Mouse (Mus musculus) Muller cell, postnatal 12 days (primary cell): ENCODE results near the gene Flrt1.
A peak's percentile ranks its signal among the peaks of the same experiment; 100 is the strongest.
"Not testable (repeated sequence)": the region's sequence is repeated elsewhere in the genome, so short reads cannot be mapped to it uniquely, and the experiment has no call there.

Experiments used
- DNase-seq: peaks from one replicate; pipeline ENCODE4 v3.0.0-alpha.2; 2015; ENCODE audit errors: inconsistent ontology term

Flrt1 gene

GRCm38 (mm10) chr19:7068661-7069531, 36.6 kb downstream of the Flrt1 start:
- DNase-seq: peak; percentile 49

- DNase-seq: peak; percentile 74
Measured at GRCm38 (mm10) chr19:7068136-7068535, 37.4 kb downstream of the Flrt1 start.

GRCm38 (mm10) chr19:7067344-7068050, 38.0 kb downstream of the Flrt1 start:
- DNase-seq: no peak

- DNase-seq: no peak
Measured at GRCm38 (mm10) chr19:7066828-7067342, 38.6 kb downstream of the Flrt1 start.

GRCm38 (mm10) chr19:7066034-7066827, 39.3 kb downstream of the Flrt1 start:
- peak; percentile 67 for DNase-seq

GRCm38 (mm10) chr19:7064571-7064970, 41.0 kb downstream of the Flrt1 start:
- peak; percentile 68 for DNase-seq

GRCm38 (mm10) chr19:7062916-7063315, 42.6 kb downstream of the Flrt1 start:
- DNase-seq: no peak

- no peak for DNase-seq
Measured at GRCm38 (mm10) chr19:7062110-7062509, 43.4 kb downstream of the Flrt1 start.

- no peak for DNase-seq
Measured at GRCm38 (mm10) chr19:7058541-7058940, 47.0 kb downstream of the Flrt1 start.

- peak; percentile 94 for DNase-seq
Measured at GRCm38 (mm10) chr19:7057722-7058207, 47.8 kb downstream of the Flrt1 start.

GRCm38 (mm10) chr19:7057126-7057721, 48.3 kb downstream of the Flrt1 start:
- no peak for DNase-seq

GRCm38 (mm10) chr19:7056248-7057087, 49.1 kb downstream of the Flrt1 start, which contains the start of gene Macrod1:
Gene Macrod1 (plus strand): TSS chr19:7056810.
- peak; percentile 79 for DNase-seq

- DNase-seq: peak; percentile 68
Measured at GRCm38 (mm10) chr19:7055173-7055572, 50.4 kb downstream of the Flrt1 start.

GRCm38 (mm10) chr19:7054772-7055171, 50.8 kb downstream of the Flrt1 start:
- peak; percentile 81 for DNase-seq

- DNase-seq: not testable (repeated sequence)
Measured at GRCm38 (mm10) chr19:7053382-7053781, 52.1 kb downstream of the Flrt1 start.

GRCm38 (mm10) chr19:7044706-7045105, 60.8 kb downstream of the Flrt1 start:
- DNase-seq: peak; percentile 49

- DNase-seq: peak; percentile 57
Measured at GRCm38 (mm10) chr19:7044279-7044678, 61.2 kb downstream of the Flrt1 start.
